Mouse (Mus musculus) c-Kit-positive CD71-negative TER-119-negative erythroid progenitor cells, embryonic 14.5 days (primary cell): Measurements from ENCODE around the gene Nmur1.

Experiments
- DNase-seq: peaks from one replicate; pipeline ENCODE4 v3.0.0-alpha.2; 2013; ENCODE audit warnings: low read depth

Nmur1 gene

DNA sequence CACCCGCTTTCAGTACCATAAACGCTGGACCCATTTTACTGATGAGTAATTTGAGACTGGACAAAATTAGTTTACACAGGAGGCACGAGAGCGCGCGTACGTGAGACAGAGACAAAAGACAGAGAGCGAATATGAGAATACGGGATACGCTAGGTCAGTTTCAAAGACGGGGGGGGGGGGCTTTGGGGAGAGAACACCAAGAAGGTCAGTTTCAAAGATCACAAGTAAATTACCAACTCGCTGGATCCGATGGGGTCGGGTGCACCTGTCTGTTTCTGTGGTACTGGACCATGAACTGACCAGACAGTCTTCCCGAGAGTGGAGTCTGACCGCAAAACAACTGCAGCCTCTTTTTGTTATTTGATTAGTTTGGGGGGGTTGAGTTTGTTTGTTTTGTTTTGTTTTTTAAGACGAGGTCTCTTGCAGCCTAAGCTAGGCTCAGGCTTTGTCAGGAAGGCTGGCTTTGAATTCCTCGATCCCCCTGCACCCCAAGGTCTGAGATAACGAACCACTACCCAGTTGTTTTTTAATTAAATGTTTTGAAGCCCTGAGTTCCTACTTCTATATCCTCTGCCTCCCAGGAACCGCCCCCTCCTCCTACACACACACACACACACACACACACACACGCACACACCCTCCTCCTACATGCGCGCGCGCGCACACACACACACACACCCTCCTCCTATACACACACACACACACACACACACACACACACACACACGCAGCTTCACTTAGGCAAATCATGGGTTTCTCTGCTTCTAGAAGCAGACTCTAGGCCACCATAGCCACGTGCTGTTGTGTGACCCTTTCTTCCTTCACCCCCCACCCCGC, 15.1 kb upstream of the Nmur1 start:
- DNase-seq = no peak

DNA sequence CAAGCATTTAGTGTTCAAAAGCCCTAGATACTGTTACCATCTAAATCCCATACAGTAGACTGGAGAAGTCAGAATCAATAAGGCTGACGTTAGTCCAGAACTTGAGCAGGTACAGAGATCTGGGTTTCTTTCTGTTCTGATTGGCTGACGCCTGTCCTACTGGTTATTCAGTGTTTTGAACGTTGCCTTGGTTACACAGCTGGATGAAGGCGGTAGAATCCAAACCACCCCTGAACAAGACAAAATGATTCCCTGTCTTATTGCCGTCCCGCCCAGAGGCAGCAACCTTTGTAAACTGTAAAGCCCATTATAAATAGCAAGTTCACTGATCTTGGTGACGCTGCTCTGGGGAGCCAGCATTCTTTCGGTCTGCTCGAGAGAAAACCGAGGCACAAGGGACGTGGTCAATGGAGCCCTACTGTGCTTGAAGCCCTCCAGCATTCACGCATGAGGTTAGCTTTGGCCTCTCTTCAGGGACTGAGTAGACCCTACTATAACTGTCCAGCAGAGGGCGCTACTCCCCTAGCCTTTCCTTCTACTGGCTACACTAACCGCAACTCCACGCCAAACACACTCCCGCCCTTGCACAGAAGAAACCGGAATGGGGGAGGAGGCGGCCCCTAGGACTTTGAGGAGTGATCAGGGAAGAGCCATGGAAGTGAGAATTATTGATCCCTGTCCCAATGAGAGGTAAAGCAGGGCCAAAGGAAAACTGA, 14.3 kb upstream of the Nmur1 start:
- peak; percentile 92 for DNase-seq

DNA sequence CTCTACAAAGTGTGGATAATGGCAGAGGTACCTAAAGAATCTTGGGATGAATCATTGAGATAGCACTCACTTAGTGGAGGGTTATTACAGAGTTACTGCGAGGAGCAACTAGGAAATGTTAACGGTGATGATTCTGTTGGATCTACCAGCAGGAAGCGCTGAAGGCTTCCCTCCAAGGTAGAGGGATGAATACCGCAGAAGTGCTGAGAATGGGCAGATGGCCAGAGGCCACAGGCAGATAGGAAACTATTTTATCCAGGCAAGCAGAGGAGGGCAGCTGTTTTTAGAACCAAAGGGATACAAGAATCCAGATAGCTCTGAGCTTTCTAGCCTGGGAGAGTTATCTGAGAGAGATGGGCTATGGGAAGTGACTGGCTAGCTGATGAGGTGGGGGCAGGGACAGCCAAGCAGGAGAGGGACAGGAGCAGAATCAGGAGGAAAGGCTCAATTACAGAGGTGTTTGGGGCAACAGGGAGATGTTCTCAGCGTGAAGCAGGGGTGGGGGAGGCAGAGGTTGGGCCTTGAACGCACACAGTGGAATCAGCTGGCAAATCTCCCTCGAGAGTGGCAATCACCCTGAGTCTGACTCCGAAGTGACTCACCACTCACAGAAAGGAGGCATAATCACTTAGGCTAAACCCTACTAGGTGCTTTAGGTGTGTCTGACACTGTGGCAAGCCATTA, 13.6 kb upstream of the Nmur1 start:
- no peak for DNase-seq

DNA sequence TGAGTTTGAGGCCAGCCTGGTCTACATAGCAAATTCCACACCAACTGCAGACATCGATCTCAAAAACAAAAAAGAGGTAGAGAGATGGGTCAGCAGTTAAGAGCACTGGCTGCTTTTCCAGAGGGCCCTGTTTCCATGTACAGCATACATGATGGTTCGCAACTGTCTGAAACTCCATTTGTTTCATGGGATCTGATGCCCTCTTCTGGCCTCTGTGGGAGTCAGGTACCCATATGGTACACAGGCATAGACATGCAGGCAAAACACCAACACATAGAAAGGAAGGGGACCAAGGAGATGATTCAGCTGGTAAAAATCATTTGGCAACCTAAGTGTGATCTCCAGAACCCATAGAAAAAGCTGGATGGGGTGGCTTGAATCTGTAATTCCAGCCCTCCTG, 12.5 kb upstream of the Nmur1 start:
- DNase-seq = no peak

GRCm38 (mm10) chr1:86438014-86438319, 11.9 kb upstream of the Nmur1 start:
- DNase-seq = no peak

DNA sequence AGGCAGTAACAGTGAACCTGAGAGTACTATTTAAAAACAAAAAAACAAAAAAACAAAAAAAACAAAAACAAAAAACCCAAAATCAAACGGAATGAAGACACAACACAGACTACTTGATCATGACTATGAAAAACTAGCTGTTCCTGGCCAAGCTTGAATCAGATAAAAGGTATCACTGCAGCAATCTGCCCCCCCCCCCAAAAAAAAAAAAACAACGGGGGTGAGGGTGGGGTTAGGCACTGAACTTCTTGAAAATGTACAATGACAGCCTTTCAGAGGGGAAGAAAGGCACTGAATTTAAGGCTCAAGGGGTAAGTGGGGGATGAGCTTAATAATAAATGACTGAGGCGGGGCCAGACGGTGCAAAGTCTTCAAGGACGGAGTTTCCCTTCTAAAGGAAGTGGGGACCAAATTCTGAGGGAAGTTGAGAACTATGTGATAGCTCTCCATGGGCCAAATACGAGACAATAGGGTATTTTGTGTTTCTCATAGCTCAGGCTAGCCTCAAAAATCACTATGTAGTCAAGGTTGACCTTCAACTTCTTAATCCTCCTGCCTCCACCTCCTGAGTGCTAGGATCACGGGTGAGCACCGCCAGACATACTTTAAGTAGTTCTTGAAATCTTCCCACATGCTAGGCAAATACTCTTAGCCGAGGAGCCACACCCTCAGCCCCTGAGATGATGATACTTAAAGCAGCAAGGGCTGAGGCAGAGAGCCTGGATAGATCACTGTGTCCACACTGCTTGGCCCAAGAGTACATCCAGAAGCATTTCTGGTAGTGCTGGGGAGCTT, 11.4 kb upstream of the Nmur1 start:
- DNase-seq = no peak

GRCm38 (mm10) chr1:86435302-86435821, 9.3 kb upstream of the Nmur1 start:
- no peak for DNase-seq

- peak; percentile 100 for DNase-seq
These were observed 8.6 kb upstream of the Nmur1 start for GRCm38 (mm10) chr1:86434439-86435201.

GRCm38 (mm10) chr1:86434001-86434400, 8.0 kb upstream of the Nmur1 start:
- no peak for DNase-seq

DNA sequence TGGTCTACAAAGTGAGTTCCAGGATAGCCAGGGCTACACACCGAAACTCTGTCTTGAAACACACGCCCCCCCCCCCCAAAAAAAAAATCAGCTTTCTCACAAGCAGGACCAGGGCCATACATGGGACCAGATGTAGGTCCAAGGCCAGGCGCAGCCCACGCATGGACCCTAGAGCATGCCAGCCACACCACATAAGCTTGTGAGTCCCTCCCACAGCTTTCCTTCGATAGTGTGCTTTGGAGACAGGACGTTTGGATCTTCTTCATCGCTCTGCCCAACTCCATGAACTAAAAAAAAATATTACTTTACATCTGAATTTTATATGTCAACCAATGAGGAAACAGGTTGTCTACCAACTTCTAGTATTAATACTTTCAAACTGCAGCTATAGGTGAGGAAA, 7.3 kb upstream of the Nmur1 start:
- no peak for DNase-seq

GRCm38 (mm10) chr1:86432778-86433177, 6.8 kb upstream of the Nmur1 start:
- DNase-seq = no peak

GRCm38 (mm10) chr1:86430056-86430455, 4.0 kb upstream of the Nmur1 start:
- DNase-seq = peak; percentile 82

GRCm38 (mm10) chr1:86424835-86425547, 1.0 kb downstream of the Nmur1 start:
- no peak for DNase-seq

- no peak for DNase-seq
These were observed 1.7 kb downstream of the Nmur1 start for GRCm38 (mm10) chr1:86424336-86424735.

- DNase-seq = no peak
These were observed 2.1 kb downstream of the Nmur1 start for GRCm38 (mm10) chr1:86423879-86424278.

DNA sequence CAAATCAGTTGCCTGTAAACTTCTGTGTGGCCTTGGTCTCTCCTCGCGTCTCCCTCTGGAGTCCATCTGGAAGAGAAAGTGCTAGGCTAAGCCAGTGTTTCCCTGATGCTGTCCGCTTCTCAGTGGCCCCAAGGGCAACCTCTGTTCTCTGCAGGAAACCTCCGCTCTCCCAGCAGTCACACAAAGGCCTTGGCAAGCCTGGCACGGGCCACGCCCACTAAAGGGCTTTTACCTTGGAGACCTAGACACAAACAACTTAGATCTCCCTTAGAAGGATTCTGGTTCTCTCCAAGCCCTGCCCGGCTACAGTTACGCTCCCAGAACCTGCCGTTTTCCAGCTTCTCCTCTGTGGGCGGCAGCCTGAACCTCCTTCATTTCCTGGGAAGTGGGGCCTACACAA, 5.0 kb downstream of the Nmur1 start:
- no peak for DNase-seq

- DNase-seq = no peak
These were observed 9.7 kb downstream of the Nmur1 start for GRCm38 (mm10) chr1:86416321-86416720.

DNA sequence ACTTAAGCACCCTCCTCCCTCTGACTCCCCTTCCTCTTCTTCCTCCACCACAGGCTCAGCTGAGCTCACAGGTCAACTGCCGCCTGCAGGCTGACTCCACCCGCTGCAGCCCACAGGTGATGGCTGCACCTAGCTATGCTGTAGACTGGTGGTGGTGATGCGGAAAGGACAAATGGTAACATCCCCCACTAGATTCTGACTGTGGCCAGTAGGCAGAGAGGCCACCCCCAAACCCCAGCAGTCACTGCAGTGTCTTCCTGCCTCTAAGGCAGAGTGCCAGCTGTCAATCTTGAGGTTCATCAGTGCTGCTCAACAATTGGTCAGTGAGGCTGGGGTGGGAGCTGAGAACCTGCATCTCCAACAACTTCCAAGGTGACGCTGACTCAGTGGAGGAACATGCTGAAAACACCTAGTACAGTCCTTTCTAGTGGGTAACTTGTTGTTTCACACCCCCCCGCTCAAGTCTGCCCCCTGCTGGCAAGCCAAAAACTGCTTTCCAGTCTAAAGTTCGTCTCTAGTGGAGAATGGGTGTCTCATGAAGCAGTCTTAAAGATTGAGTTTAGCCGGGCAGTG, 10.3 kb downstream of the Nmur1 start:
- no peak for DNase-seq

DNA sequence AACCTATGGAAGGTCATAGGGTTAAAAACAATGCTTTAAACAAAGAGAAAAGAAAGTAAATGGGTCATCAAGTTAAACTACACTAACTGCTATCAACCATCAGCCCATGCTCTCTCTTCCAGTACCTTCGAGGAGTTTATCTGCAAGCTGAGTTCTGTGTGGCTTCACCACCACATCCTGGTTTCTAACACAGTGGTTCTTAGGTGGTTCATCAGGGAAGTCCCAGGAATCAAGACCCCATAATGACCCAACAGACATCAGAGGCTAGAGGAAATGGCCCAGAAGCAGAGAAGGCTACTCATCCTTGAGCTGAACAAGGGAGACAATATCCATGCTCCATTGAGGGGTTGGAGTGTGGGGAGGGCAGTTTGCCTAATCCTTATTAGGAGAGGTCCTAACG, 10.9 kb downstream of the Nmur1 start:
- DNase-seq = no peak

- DNase-seq = no peak
These were observed 11.3 kb downstream of the Nmur1 start for GRCm38 (mm10) chr1:86414715-86415114.
